Mouse (Mus musculus) liver, embryonic 15.5 days (tissue): ENCODE measurements around the gene Atp13a2. TPM values are rescaled to one million over a fixed set of nuclear protein-coding genes. Genes with fewer than 3 reads are reported as not detected.

Experiments
- ATAC-seq: fragments of 200-750 bp; cut with Nextera tagmentation; 2 replicates; pipeline ENCODE4 v1.8.0; 2017; ENCODE audit warnings: moderate number of reproducible peaks, mild to moderate bottlenecking, moderate library complexity; ENCODE audit not compliant: insufficient read depth
- H3K27ac ChIP-seq: fragments of 300-500 bp; sonication (generic); replicated peaks from 2 replicates; pipeline ENCODE4 v1.5.1; 2015; ENCODE audit warnings: mild to moderate bottlenecking, inconsistent platforms
- H3K27me3 ChIP-seq: fragments of 300-500 bp; sonication (generic); 2 replicates; pipeline ENCODE4 v1.6.1; 2015; ENCODE audit warnings: mild to moderate bottlenecking, inconsistent platforms
- H3K36me3 ChIP-seq: fragments of 300-500 bp; sonication (generic); replicated peaks from 2 replicates; pipeline ENCODE4 v1.6.1; 2015; ENCODE audit warnings: moderate library complexity, mild to moderate bottlenecking, inconsistent platforms
- H3K4me1 ChIP-seq: fragments of 300-500 bp; sonication (generic); replicated peaks from 2 replicates; pipeline ENCODE4 v1.6.1; 2015; ENCODE audit warnings: inconsistent platforms
- H3K4me2 ChIP-seq: fragments of 300-500 bp; sonication (generic); 2 replicates; pipeline ENCODE4 v1.6.1; 2015; ENCODE audit warnings: moderate library complexity, mild to moderate bottlenecking, inconsistent platforms
- H3K4me3 ChIP-seq: fragments of 300-500 bp; sonication (generic); replicated peaks from 2 replicates; pipeline ENCODE4 v1.5.1; 2015; ENCODE audit warnings: mild to moderate bottlenecking, inconsistent platforms
- H3K9ac ChIP-seq: fragments of 300-500 bp; sonication (generic); 2 replicates; pipeline ENCODE4 v1.6.1; 2015; ENCODE audit warnings: moderate library complexity, mild to moderate bottlenecking, inconsistent platforms
- H3K9me3 ChIP-seq: fragments of 300-500 bp; sonication (generic); replicated peaks from 2 replicates; pipeline ENCODE4 v1.6.1; 2016; ENCODE audit warnings: inconsistent platforms
- WGBS: fragments of 180-500 bp; shearing (Covaris S2); methylation state at CpG from one replicate; pipeline ENCODE4 v1.1.7; 2015; ENCODE audit warnings: mixed read lengths; ENCODE audit not compliant: insufficient replicate concordance; 5-methylcytosine and 5-hydroxymethylcytosine counted together
- polyA plus RNA-seq: library from polyadenylated mRNA; unstranded; fragments of >200 nt; fragmentation: Nextera tagmentation; extraction: Ambion mirVana; gene quantifications from 2 replicates; pipeline ENCODE4 v1.2.1, GENCODE M21; 2015

Atp13a2 gene
- polyA plus RNA-seq, 1 experiment from 2014 or later = 17.4 TPM

GRCm38 (mm10) chr4:140962207-140962909, 24.3 kb upstream of the Atp13a2 start:
- 29% methylated on average over 8 of the region's 8 CpGs for WGBS

GRCm38 (mm10) chr4:140962950-140963349, 23.7 kb upstream of the Atp13a2 start:
- Histone ChIP-seq H3K4me2 (peak overlapping the region; percentile 87), H3K27me3 (no peaks in the 10 kb centered on the region), H3K9me3 (no peaks in the 10 kb centered on the region), H3K9ac (no peak overlapping the region), H3K36me3 (peaks cover 17% of the 10 kb centered on the region), H3K4me1 (peaks cover 54% of the 10 kb centered on the region), H3K27ac (peak overlapping the region; percentile 72), H3K4me3 (peak overlapping the region; percentile 85; the same call in 1 of the 2 replicates)
- no peak for ATAC-seq
- WGBS = 25% methylated on average over 5 of the region's 5 CpGs

More at GRCm38 (mm10) chr4:140962207-140962909, 24.3 kb upstream of the Atp13a2 start:
- no peak for ATAC-seq
- peak overlapping the region; percentile 80 for H3K9ac ChIP-seq
- H3K4me1 ChIP-seq = peaks cover 58% of the 10 kb centered on the region
- peak overlapping the region; percentile 81 for H3K27ac ChIP-seq
- peaks cover 11% of the 10 kb centered on the region for H3K36me3 ChIP-seq
- H3K9me3 ChIP-seq = no peaks in the 10 kb centered on the region
- peak overlapping the region; percentile 87 for H3K4me2 ChIP-seq
- H3K27me3 ChIP-seq = peaks cover 4% of the 10 kb centered on the region
- H3K4me3 ChIP-seq = peak overlapping the region; percentile 85

- 59% methylated on average over 9 of the region's 9 CpGs for WGBS
- Histone ChIP-seq H3K36me3 (peaks cover 20% of the 10 kb centered on the region), H3K27me3 (no peaks in the 10 kb centered on the region), H3K4me2 (no peak overlapping the region), H3K9me3 (no peaks in the 10 kb centered on the region), H3K27ac (no peak overlapping the region), H3K9ac (no peak overlapping the region), H3K4me1 (peaks cover 54% of the 10 kb centered on the region), H3K4me3 (no peak overlapping the region)
- no peak for ATAC-seq
These were observed 22.6 kb upstream of the Atp13a2 start for GRCm38 (mm10) chr4:140963941-140964597.

- peaks cover 53% of the 10 kb centered on the region for H3K4me1 ChIP-seq
- no peak overlapping the region for H3K4me3 ChIP-seq
- no peaks in the 10 kb centered on the region for H3K27me3 ChIP-seq
- WGBS = 19% methylated on average over 7 of the region's 7 CpGs
- H3K27ac ChIP-seq = no peak overlapping the region
- ATAC-seq = no peak
- no peaks in the 10 kb centered on the region for H3K9me3 ChIP-seq
- no peak overlapping the region for H3K9ac ChIP-seq
- H3K4me2 ChIP-seq = no peak overlapping the region
- H3K36me3 ChIP-seq = peaks cover 24% of the 10 kb centered on the region
These were observed 22.1 kb upstream of the Atp13a2 start for GRCm38 (mm10) chr4:140964620-140965019.

- no peak for ATAC-seq
- 78% methylated on average over 11 of the region's 11 CpGs for WGBS
- Histone ChIP-seq H3K36me3 (peaks cover 51% of the 10 kb centered on the region), H3K4me1 (peaks cover 27% of the 10 kb centered on the region), H3K4me2 (no peak overlapping the region), H3K9ac (no peak overlapping the region), H3K27ac (no peak overlapping the region), H3K27me3 (no peaks in the 10 kb centered on the region), H3K9me3 (no peaks in the 10 kb centered on the region), H3K4me3 (no peak overlapping the region)
These were observed 19.1 kb upstream of the Atp13a2 start for GRCm38 (mm10) chr4:140967386-140968159.

- no peak overlapping the region for H3K9ac ChIP-seq
- no peak overlapping the region for H3K4me3 ChIP-seq
- H3K27me3 ChIP-seq = no peaks in the 10 kb centered on the region
- WGBS = 70% methylated on average over 13 of the region's 13 CpGs
- peaks cover 87% of the 10 kb centered on the region for H3K36me3 ChIP-seq
- H3K4me1 ChIP-seq = peaks cover 11% of the 10 kb centered on the region
- H3K9me3 ChIP-seq = no peaks in the 10 kb centered on the region
- no peak overlapping the region for H3K27ac ChIP-seq
- H3K4me2 ChIP-seq = no peak overlapping the region
- ATAC-seq = no peak
These were observed 15.0 kb upstream of the Atp13a2 start for GRCm38 (mm10) chr4:140971691-140972090.

GRCm38 (mm10) chr4:140974408-140974807, 12.3 kb upstream of the Atp13a2 start:
- H3K27ac ChIP-seq = no peak overlapping the region
- no peak overlapping the region for H3K4me3 ChIP-seq
- ATAC-seq = no peak
- no peak overlapping the region for H3K4me2 ChIP-seq
- no peaks in the 10 kb centered on the region for H3K9me3 ChIP-seq
- WGBS = 84% methylated on average over 6 of the region's 6 CpGs
- H3K27me3 ChIP-seq = no peaks in the 10 kb centered on the region
- H3K36me3 ChIP-seq = peaks cover 80% of the 10 kb centered on the region
- H3K9ac ChIP-seq = no peak overlapping the region
- peaks cover 31% of the 10 kb centered on the region for H3K4me1 ChIP-seq

- Histone ChIP-seq H3K27ac (no peak overlapping the region), H3K4me3 (no peak overlapping the region), H3K36me3 (peaks cover 79% of the 10 kb centered on the region), H3K4me2 (no peak overlapping the region), H3K27me3 (no peaks in the 10 kb centered on the region), H3K4me1 (peaks cover 31% of the 10 kb centered on the region), H3K9me3 (no peaks in the 10 kb centered on the region), H3K9ac (no peak overlapping the region)
- WGBS = 75% methylated on average over 7 of the region's 7 CpGs
- no peak for ATAC-seq
These were observed 11.3 kb upstream of the Atp13a2 start for GRCm38 (mm10) chr4:140975356-140975755.

GRCm38 (mm10) chr4:140977278-140977677, 9.4 kb upstream of the Atp13a2 start:
- H3K4me1 ChIP-seq = peaks cover 31% of the 10 kb centered on the region
- H3K27me3 ChIP-seq = no peaks in the 10 kb centered on the region
- no peak overlapping the region for H3K4me2 ChIP-seq
- no peak overlapping the region for H3K4me3 ChIP-seq
- no peak overlapping the region for H3K9ac ChIP-seq
- WGBS = 59% methylated on average over 10 of the region's 10 CpGs
- no peak for ATAC-seq
- peaks cover 61% of the 10 kb centered on the region for H3K36me3 ChIP-seq
- no peak overlapping the region for H3K27ac ChIP-seq
- no peaks in the 10 kb centered on the region for H3K9me3 ChIP-seq

- Histone ChIP-seq H3K36me3 (peaks cover 53% of the 10 kb centered on the region), H3K4me1 (peaks cover 35% of the 10 kb centered on the region), H3K9ac (no peak overlapping the region), H3K27ac (no peak overlapping the region), H3K9me3 (no peaks in the 10 kb centered on the region), H3K4me3 (no peak overlapping the region), H3K27me3 (no peaks in the 10 kb centered on the region), H3K4me2 (no peak overlapping the region)
- WGBS = 46% methylated on average over 14 of the region's 14 CpGs
- ATAC-seq = no peak
These were observed 8.6 kb upstream of the Atp13a2 start for GRCm38 (mm10) chr4:140977886-140978692.
